Mouse (Mus musculus) myocyte (in vitro differentiated cells): ENCODE measurements around the gene Lpp. TPM values are rescaled to one million over a fixed set of nuclear protein-coding genes. Genes with fewer than 3 reads are reported as not detected.

Experiments used
- H3K27me3 ChIP-seq: one replicate; pipeline ENCODE4 v1.6.1; 2011; ENCODE audit not compliant: control insufficient read depth, insufficient read depth, insufficient read length
- H3K36me3 ChIP-seq: one replicate; pipeline ENCODE4 v1.6.1; 2011; ENCODE audit not compliant: control insufficient read depth, insufficient read depth
- H3K4me2 ChIP-seq: one replicate; pipeline ENCODE4 v1.6.1; 2011; ENCODE audit warnings: low read depth, control low read depth
- H3K4me3 ChIP-seq: one replicate; pipeline ENCODE4 v1.5.1; 2011; ENCODE audit warnings: mild to moderate bottlenecking, control low read depth, moderate library complexity
- H3K79me2 ChIP-seq: one replicate; pipeline ENCODE4 v1.6.1; 2011; ENCODE audit not compliant: control insufficient read depth, insufficient read depth
- H3ac ChIP-seq: one replicate; pipeline ENCODE4 v1.6.1; 2011; ENCODE audit not compliant: control insufficient read depth, insufficient read length
- CEBPB ChIP-seq: IDR thresholded peaks from 2 replicates; pipeline ENCODE4 v1.6.1; 2011; ENCODE audit warnings: mild to moderate bottlenecking, moderate library complexity; ENCODE audit not compliant: poor library complexity, insufficient read depth, severe bottlenecking
- E2F4 ChIP-seq: IDR thresholded peaks from one replicate; pipeline ENCODE4 v1.6.1; 2011; ENCODE audit warnings: mild to moderate bottlenecking, control low read depth, moderate library complexity; ENCODE audit not compliant: insufficient read depth
- MAX ChIP-seq: IDR thresholded peaks from one replicate; pipeline ENCODE4 v1.6.1; 2011; ENCODE audit warnings: low read depth, mild to moderate bottlenecking, control low read depth
- MYOD1 ChIP-seq, 3 experiments: IDR thresholded peaks; one replicate each; pipeline ENCODE4 v1.6.1; 2011; ENCODE audit warnings: control low read depth in 2 of 3, low read depth in 2 of 3, mild to moderate bottlenecking in 2 of 3, moderate library complexity in 1 of 3; ENCODE audit not compliant: insufficient read length in 2 of 3, control insufficient read depth in 1 of 3
- MYOG ChIP-seq, 3 experiments: IDR thresholded peaks; one replicate each; pipeline ENCODE4 v1.6.1; 2011; ENCODE audit warnings: control low read depth in 2 of 3, low read depth in 2 of 3, mild to moderate bottlenecking in 2 of 3; ENCODE audit not compliant: insufficient read length in 2 of 3, control insufficient read depth in 1 of 3, insufficient read depth in 1 of 3
- POLR2A ChIP-seq: IDR thresholded peaks from one replicate; pipeline ENCODE4 v1.6.1; 2011; ENCODE audit warnings: low read depth, mild to moderate bottlenecking, control low read depth, moderate library complexity; ENCODE audit not compliant: insufficient read length
- POLR2AphosphoS2 ChIP-seq: IDR thresholded peaks from one replicate; pipeline ENCODE4 v1.6.1; 2011; ENCODE audit warnings: low read depth, control low read depth; ENCODE audit not compliant: insufficient read length
- REST ChIP-seq: IDR thresholded peaks from one replicate; pipeline ENCODE4 v1.6.1; 2011; ENCODE audit warnings: mild to moderate bottlenecking, control low read depth, moderate library complexity; ENCODE audit not compliant: insufficient read depth, insufficient read length
- SRF ChIP-seq: IDR thresholded peaks from one replicate; pipeline ENCODE4 v1.6.1; 2011; ENCODE audit warnings: low read depth; ENCODE audit not compliant: control insufficient read depth, insufficient read length
- TCF12 ChIP-seq: IDR thresholded peaks from one replicate; pipeline ENCODE4 v1.6.1; 2011; ENCODE audit warnings: mild to moderate bottlenecking, control low read depth; ENCODE audit not compliant: poor library complexity, insufficient read depth, severe bottlenecking
- TCF3 ChIP-seq: IDR thresholded peaks from one replicate; pipeline ENCODE4 v1.6.1; 2011; ENCODE audit warnings: low read depth, control low read depth; ENCODE audit not compliant: insufficient read length
- USF1 ChIP-seq: IDR thresholded peaks from one replicate; pipeline ENCODE4 v1.6.1; 2011; ENCODE audit warnings: low read depth, mild to moderate bottlenecking, control low read depth, moderate library complexity
- polyA plus RNA-seq: library from polyadenylated mRNA; unstranded; fragments of >200 nt; fragmentation: generic; extraction: Trizol; gene quantifications from one replicate; pipeline ENCODE4 v1.2.1, GENCODE M21; 2012; ENCODE audit warnings: missing spikeins

The Lpp gene
- polyA plus RNA-seq, 1 experiment: 4.8 TPM

DNA sequence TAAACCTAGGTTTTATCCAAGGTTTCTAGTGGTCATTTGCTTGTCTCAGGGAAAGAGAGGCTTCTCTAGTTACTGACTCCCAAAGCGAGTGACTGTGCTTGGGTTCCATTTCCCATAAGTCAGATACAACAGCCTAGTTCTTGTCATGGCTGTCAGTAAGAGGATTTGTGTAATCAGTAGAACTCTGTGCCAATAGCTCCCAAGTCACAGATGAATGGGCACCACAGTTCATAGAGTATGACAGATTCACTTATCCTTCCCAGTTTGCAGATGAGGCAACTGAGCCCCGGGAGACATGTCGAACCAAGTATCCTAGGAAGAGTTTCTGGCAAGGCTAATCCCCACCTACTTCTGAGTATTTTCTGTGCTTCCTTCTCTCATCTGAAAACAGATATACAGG lies 556.0 kb downstream of the Lpp start:
- TF ChIP-seq CEBPB (no peak), MYOD1 (IDR thresholded peaks at IDR 0.05; ENCODE audit: control insufficient read depth in 1 of 3, insufficient read length in 2 of 3, low read depth in 2 of 3) (no peak)
- Histone ChIP-seq H3ac (no peak overlapping the region), H3K79me2 (no peaks in the 10 kb centered on the region), H3K27me3 (no peaks in the 10 kb centered on the region), H3K4me2 (no peak overlapping the region), H3K36me3 (no peaks in the 10 kb centered on the region), H3K4me3 (no peak overlapping the region)

DNA sequence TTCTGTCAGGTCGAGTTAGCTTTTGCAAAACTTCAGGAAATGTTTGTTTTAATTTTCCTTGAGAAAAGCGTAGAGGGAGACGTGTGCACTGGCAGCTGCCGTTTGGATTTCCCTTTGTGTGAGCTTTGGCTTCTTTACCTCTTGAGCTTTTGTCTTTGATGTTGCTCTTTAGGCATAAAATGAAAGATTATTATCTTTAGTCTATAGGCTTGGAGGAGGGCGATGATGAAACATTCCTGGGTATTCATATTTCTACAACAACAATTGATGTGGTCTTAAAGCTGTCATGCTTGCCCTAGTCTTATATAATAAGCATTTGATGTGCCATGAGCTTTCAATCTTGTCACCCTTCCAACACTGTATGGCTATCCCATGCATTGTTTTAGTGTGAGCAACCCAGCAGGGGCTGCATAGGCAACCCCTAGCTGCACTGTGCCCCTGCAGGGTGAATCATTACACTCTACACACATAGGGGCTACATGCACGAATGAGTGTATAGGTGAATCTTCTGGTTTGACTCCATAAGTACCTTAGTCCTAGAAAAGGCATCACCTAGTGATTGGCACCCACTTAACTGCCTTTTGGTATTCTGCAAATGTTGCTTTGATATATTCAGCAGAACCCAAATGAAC lies 556.9 kb downstream of the Lpp start:
- H3ac ChIP-seq: no peak overlapping the region
- no peak overlapping the region for H3K4me3 ChIP-seq
- no peaks in the 10 kb centered on the region for H3K36me3 ChIP-seq
- H3K79me2 ChIP-seq: no peaks in the 10 kb centered on the region
- TF ChIP-seq TCF3: no peak
- no peaks in the 10 kb centered on the region for H3K27me3 ChIP-seq
- no peak overlapping the region for H3K4me2 ChIP-seq

DNA sequence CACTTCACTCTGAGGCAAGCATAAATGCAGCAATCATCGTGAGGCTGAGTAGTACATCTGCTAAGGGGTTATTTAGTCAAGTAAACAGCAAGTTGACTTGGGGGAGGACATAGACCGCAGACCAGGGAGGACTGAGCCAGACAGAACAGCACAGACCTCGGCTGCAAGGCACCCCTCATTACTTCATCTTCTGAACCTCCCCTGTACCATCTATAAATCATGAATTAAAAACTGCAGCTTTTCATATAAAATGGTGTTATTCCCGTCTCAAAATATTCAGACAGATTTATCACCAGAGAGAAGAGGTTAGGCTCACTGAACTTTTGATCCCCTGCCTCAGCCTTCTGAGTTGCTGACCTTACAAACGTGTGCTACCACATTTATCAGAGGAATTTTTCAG lies 558.6 kb downstream of the Lpp start:
- H3ac ChIP-seq: no peak overlapping the region
- no peak for TF ChIP-seq USF1
- no peak for TF ChIP-seq MAX
- TF ChIP-seq POLR2A: no peak
- no peak for TF ChIP-seq REST
- TF ChIP-seq TCF12: no peak
- TF ChIP-seq POLR2AphosphoS2: no peak
- TF ChIP-seq CEBPB: no peak
- no peak for TF ChIP-seq MYOG (IDR thresholded peaks at IDR 0.05; ENCODE audit: control insufficient read depth in 1 of 3, insufficient read depth in 1 of 3, insufficient read length in 2 of 3, low read depth in 2 of 3)
- no peak for TF ChIP-seq E2F4
- TF ChIP-seq TCF3: no peak
- no peak for TF ChIP-seq SRF
- no peaks in the 10 kb centered on the region for H3K27me3 ChIP-seq
- H3K4me3 ChIP-seq: no peak overlapping the region
- H3K79me2 ChIP-seq: no peaks in the 10 kb centered on the region
- H3K36me3 ChIP-seq: no peaks in the 10 kb centered on the region
- no peak overlapping the region for H3K4me2 ChIP-seq

DNA sequence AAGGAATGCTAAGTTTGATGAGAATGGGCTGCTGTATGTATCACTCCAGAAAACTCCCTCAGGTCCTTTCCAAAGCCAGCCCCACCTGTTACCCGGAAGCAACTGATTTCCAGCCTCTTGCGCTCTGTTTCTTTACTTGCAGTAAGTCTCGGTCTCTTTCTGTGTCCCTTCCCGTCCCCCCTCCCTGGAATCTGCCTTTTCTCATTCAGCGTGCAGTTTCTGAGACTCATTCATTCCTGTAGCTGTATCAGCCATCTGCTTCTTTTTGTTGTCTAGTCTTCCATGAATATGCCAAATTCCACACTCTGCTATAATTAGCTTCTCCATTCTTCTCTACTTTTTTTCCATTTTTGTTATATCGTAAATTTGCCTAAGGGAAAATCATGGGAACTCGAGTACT lies 561.7 kb downstream of the Lpp start:
- no peaks in the 10 kb centered on the region for H3K27me3 ChIP-seq
- no peaks in the 10 kb centered on the region for H3K79me2 ChIP-seq
- no peak overlapping the region for H3ac ChIP-seq
- H3K4me2 ChIP-seq: no peak overlapping the region
- no peak for TF ChIP-seq POLR2AphosphoS2
- no peak for TF ChIP-seq MYOG (IDR thresholded peaks at IDR 0.05; ENCODE audit: control insufficient read depth in 1 of 3, insufficient read depth in 1 of 3, insufficient read length in 2 of 3, low read depth in 2 of 3)
- TF ChIP-seq MAX: no peak
- no peak for TF ChIP-seq TCF3
- no peak for TF ChIP-seq SRF
- no peak for TF ChIP-seq CEBPB
- TF ChIP-seq REST: no peak
- no peak overlapping the region for H3K4me3 ChIP-seq
- no peaks in the 10 kb centered on the region for H3K36me3 ChIP-seq

DNA sequence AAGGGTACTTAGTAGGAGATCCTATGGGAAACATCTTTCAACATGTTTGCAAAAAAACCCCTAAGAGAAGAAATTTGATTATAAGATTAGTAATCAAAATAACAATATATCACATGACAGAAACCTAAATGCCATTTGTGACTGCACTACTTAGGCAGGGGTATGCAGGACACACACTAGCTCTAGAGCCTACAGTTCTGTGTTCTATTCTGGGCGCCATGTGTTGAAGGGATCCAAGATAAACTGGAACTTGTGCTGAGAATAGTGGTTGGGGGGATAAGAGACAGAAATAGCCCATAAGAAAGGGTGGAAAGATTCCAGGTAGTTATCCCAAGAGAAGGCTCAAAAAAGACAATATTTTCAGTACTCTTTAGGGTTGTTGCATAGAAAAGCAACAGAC lies 565.4 kb downstream of the Lpp start:
- Histone ChIP-seq H3K79me2 (no peaks in the 10 kb centered on the region), H3K4me2 (no peak overlapping the region), H3K27me3 (no peaks in the 10 kb centered on the region), H3ac (no peak overlapping the region), H3K4me3 (no peak overlapping the region), H3K36me3 (no peaks in the 10 kb centered on the region)
- no peak for TF ChIP-seq POLR2A
- no peak for TF ChIP-seq SRF
- TF ChIP-seq MAX: no peak
- no peak for TF ChIP-seq TCF3
- TF ChIP-seq E2F4: no peak
- TF ChIP-seq MYOG (IDR thresholded peaks at IDR 0.05; ENCODE audit: control insufficient read depth in 1 of 3, insufficient read depth in 1 of 3, insufficient read length in 2 of 3, low read depth in 2 of 3): no peak
- TF ChIP-seq REST: no peak
- no peak for TF ChIP-seq POLR2AphosphoS2
